Mouse (Mus musculus) T-cell, adult 2 months (primary cell): Measurements from ENCODE around the gene Anxa6.

Experiments used
- DNase-seq: peaks from one replicate; pipeline ENCODE4 v3.0.0; 2022; ENCODE audit warnings: low spot score

Gene Anxa6

GRCm38 (mm10) chr11:55028509-55028908 lies 4.7 kb downstream of the Anxa6 start:
- no peak for DNase-seq

GRCm38 (mm10) chr11:55027204-55027855 lies 5.9 kb downstream of the Anxa6 start:
- DNase-seq, result no peak

GRCm38 (mm10) chr11:55025896-55026295 lies 7.3 kb downstream of the Anxa6 start:
- no peak for DNase-seq

GRCm38 (mm10) chr11:55023583-55023982 lies 9.7 kb downstream of the Anxa6 start:
- no peak for DNase-seq

GRCm38 (mm10) chr11:55023049-55023564 lies 10.1 kb downstream of the Anxa6 start:
- DNase-seq, result peak; percentile 99

- no peak for DNase-seq
Observed at GRCm38 (mm10) chr11:55022508-55022907, 10.7 kb downstream of the Anxa6 start.

- DNase-seq, result no peak
Observed at GRCm38 (mm10) chr11:55021859-55022258, 11.4 kb downstream of the Anxa6 start.

GRCm38 (mm10) chr11:55021458-55021857 lies 11.8 kb downstream of the Anxa6 start:
- DNase-seq, result no peak

- no peak for DNase-seq
Observed at GRCm38 (mm10) chr11:55019711-55020110, 13.5 kb downstream of the Anxa6 start.

- DNase-seq, result no peak
Observed at GRCm38 (mm10) chr11:55018034-55018433, 15.2 kb downstream of the Anxa6 start.

- no peak for DNase-seq
Observed at GRCm38 (mm10) chr11:55017201-55017600, 16.0 kb downstream of the Anxa6 start.

- no peak for DNase-seq
Observed at GRCm38 (mm10) chr11:55016758-55017157, 16.5 kb downstream of the Anxa6 start.

GRCm38 (mm10) chr11:55015831-55016241 lies 17.4 kb downstream of the Anxa6 start:
- DNase-seq, result no peak

- DNase-seq, result no peak
Observed at GRCm38 (mm10) chr11:55015264-55015663, 18.0 kb downstream of the Anxa6 start.

GRCm38 (mm10) chr11:55013802-55014201 lies 19.4 kb downstream of the Anxa6 start:
- no peak for DNase-seq

GRCm38 (mm10) chr11:55012551-55013521 lies 20.4 kb downstream of the Anxa6 start:
- no peak for DNase-seq

GRCm38 (mm10) chr11:55011440-55011839 lies 21.8 kb downstream of the Anxa6 start:
- DNase-seq, result no peak

GRCm38 (mm10) chr11:55008230-55008629 lies 25.0 kb downstream of the Anxa6 start:
- no peak for DNase-seq

- no peak for DNase-seq
Observed at GRCm38 (mm10) chr11:55005684-55006083, 27.6 kb downstream of the Anxa6 start.

GRCm38 (mm10) chr11:55004970-55005502 lies 28.2 kb downstream of the Anxa6 start:
- DNase-seq, result no peak

- DNase-seq, result no peak
Observed at GRCm38 (mm10) chr11:54998708-54999107, 34.5 kb downstream of the Anxa6 start.

GRCm38 (mm10) chr11:54998284-54998683 lies 35.0 kb downstream of the Anxa6 start:
- peak; percentile 71 for DNase-seq

GRCm38 (mm10) chr11:54996176-54996575 lies 37.1 kb downstream of the Anxa6 start:
- no peak for DNase-seq
